Mouse (Mus musculus) central nervous system, embryonic 11.5 days (tissue): ENCODE measurements around the gene Cars. TPM values are rescaled to one million over a fixed set of nuclear protein-coding genes. Genes with fewer than 3 reads are reported as not detected.

Source experiments
- polyA plus RNA-seq: library from polyadenylated mRNA; depleted of rRNA; stranded (reverse); fragments of >200 nt; gene quantifications from 2 replicates; pipeline ENCODE4 v1.2.3, GENCODE M21; 2012; rRNA removed

The Cars gene
- polyA plus RNA-seq = 52.8 and 75.2 TPM in 2 replicates

DNA sequence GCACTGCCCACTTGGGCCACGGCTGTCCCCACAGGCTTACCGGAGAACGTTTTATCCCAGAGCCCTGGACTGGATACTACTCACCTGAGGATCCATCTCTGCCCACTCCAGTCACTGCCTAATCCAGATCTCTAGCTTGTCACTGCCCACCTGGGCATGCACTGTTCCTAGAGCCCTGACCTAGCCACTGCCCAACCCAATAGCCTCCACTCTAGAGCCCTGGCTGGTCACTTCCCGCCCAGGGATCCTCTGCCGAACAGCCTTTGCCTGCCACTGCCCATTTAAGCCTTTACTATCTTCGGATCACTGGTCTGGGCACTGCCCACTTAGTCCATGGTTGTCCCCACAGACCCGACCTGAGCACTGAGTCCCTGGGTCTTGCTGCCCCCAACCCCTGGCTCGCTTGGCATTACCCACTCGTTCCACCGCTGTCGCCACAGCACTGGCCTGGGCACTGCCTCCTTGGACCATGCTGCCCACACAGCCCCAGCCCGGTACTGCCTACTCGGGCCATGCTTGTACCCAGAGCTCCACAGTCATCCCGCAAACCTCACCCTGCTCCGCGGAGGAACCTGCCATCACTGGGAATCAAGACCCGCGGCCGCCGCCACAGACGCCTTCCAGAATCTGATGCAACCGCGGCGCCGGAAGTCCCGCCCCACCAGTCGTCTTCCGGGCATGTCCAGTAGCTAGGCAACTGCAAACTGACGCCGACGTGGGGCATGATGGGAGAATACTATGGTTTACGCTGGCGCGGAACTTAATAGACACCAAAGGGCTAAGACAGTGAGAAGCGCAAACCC, at the start of gene Cars:
Gene Cars, minus strand, starts transcription at position 663 of the 803 bp plus-strand sequence.

DNA sequence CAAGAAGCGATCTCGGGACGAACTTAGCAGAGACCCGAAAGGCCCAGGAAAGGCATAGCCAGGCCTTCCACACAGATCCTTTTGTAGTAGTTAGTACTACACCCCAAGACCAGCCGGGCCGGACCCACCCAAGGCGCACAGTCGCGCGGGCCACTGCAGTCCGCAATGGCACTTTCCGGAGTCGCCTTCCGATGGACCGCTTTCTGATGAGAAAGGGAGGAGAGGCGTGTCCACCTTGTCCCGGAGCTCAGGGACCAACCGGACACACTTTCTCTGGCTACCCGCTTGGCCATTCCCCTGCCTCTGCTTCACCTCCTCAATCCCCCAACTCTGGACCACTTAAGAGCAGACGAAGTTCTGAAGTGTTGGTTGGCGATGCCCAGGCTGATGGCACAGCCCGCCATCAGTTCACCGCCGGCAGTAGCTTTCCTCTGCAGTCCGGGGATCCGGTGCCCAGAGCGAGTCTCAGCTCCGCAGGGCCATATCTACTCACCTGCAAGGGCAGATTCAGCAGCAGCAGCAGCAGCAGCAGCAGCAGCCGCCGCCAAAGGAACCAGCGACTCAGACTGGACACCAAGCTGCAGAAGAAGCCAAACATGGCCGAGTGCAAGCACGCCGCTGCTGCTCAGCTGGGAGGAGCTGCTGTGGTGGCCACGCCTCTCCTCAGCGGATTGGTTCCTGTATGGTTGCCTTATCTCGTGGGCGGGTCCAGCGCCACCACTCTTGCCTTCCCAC, 49.3 kb upstream of the Cars start, which contains the start of gene Tnfrsf22:
Gene Tnfrsf22, minus strand, starts transcription at position 628 of the 735 bp plus-strand sequence.

DNA sequence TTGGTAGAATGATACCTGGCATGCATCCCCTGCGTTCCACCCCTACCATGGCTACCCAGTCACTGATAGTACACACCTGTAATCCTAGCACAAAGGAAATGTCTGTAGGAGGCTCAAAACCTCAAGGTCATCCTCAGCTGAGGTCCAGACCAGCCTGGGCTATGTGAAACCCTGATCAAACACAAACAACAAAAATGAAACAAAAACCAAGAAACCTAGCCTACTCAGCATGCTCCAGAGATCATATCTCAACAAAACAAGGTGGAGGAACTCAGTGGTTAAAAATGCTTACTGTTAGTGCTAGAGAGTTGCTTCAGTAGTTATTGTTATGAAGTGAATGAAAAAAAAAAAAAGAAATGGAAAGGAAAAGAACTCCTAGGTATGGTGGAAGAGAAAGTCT, 28.6 kb upstream of the Cars start, which contains the start of gene Tnfrsf26:
Gene Tnfrsf26, minus strand, starts transcription at position 183 of the 400 bp plus-strand sequence.

DNA sequence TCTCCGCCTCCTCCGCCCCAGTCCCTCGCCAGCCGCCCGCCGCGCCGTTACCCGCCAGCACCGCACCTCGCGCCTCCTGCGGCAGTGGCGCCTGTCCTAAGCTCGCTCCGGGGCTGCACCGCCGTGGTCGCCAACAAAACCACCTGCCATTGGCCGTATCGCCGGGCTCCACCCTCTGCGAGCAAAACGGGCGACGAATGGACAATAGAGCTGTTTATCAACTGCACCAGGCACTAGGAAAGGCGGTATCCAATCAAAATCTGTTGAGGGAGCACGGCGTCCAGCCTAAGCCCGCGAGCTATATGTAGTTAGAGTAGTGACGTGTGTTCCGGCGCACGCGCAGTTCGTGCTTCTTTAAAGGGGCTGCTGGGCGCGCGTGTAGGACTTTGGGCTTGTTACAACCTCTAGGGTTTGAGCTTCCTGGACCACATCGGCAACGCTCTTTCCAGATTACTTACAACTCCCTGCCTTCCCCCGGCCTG, 50.9 kb downstream of the Cars start, which contains the start of gene Nap1l4:
Gene Nap1l4, minus strand, starts transcription at position 131 of the 482 bp plus-strand sequence.

Other genes with a start within 250 kb of the Cars start
- gene Cdkn1c, start 139.0 kb downstream of the Cars start, polyA plus RNA-seq = 709 and 1,420 TPM in 2 replicates
- 0.35 and 1.0 TPM in 2 replicates for gene Slc22a18, start 126.4 kb downstream of the Cars start, polyA plus RNA-seq
- gene Phlda2, start 96.9 kb downstream of the Cars start, polyA plus RNA-seq = 3.2 and 4.5 TPM in 2 replicates
- 299 and 377 TPM in 2 replicates for gene Nap1l4, start 51.0 kb downstream of the Cars start, polyA plus RNA-seq
- gene Tnfrsf26, start 28.6 kb upstream of the Cars start, polyA plus RNA-seq = 0.25 and 0.45 TPM in 2 replicates
- 6.9 and 13.3 TPM in 2 replicates for gene Tnfrsf22, start 49.6 kb upstream of the Cars start, polyA plus RNA-seq
- gene Tnfrsf23, start 85.8 kb upstream of the Cars start, polyA plus RNA-seq = 0.31 and 0.61 TPM in 2 replicates
- 14.6 and 27.2 TPM in 2 replicates for gene Osbpl5, start 156.9 kb upstream of the Cars start, polyA plus RNA-seq
- not detected in 2 replicates for gene Mrgprg, start 166.9 kb upstream of the Cars start, polyA plus RNA-seq
- gene Mrgpre, start 184.4 kb upstream of the Cars start, polyA plus RNA-seq = 2.2 and 2.8 TPM in 2 replicates
- gene Nadsyn1, start 222.8 kb upstream of the Cars start, polyA plus RNA-seq = 13.7 and 14.9 TPM in 2 replicates
- 65.9 and 83.1 TPM in 2 replicates for gene Dhcr7, start 223.1 kb upstream of the Cars start, polyA plus RNA-seq